Mouse (Mus musculus): ENCODE measurements at regions not wholly inside any gene's neighbourhood (a gene's known extent, or its start where the extent isn't known, plus 50 kb on each side); places are given as distances from the start of the nearest gene placed in this dataset.

GRCm38 (mm10) chr1:75660336-75661100 is 114.5 kb downstream of the Slc4a3 start:
- no peak for TF ChIP-seq CTCF (conservative IDR thresholded peaks at IDR 0.05; ENCODE audit: low read length)
- no peak for TF ChIP-seq POU5F1 (IDR thresholded peaks at IDR 0.05; ENCODE audit: borderline replicate concordance, low read length)
